Mouse (Mus musculus) embryonic facial prominence, embryonic 11.5 days (tissue): ENCODE measurements at regions not wholly inside any gene's neighbourhood (a gene's known extent, or its start where the extent isn't known, plus 50 kb on each side); places are given as distances from the start of the nearest gene placed in this dataset.
A peak's percentile ranks its signal among the peaks of the same experiment; 100 is the strongest.

ENCODE experiments used
- ATAC-seq: fragments of 200-750 bp; cut with Nextera tagmentation; replicated peaks from 2 replicates; pipeline ENCODE4 v1.8.0; 2017; ENCODE audit warnings: low read depth; ENCODE audit not compliant: insufficient number of reproducible peaks, low FRiP score, low TSS enrichment
- DNase-seq: peaks from one replicate; pipeline ENCODE4 v3.0.0-alpha.2; 2015; ENCODE audit warnings: low spot score
- H3K27ac ChIP-seq: fragments of 300-500 bp; sonication (generic); replicated peaks from 2 replicates; pipeline ENCODE4 v1.5.1; 2014; ENCODE audit warnings: mild to moderate bottlenecking, low read depth, low read length, control low read depth
- H3K27me3 ChIP-seq: fragments of 300-500 bp; sonication (generic); 2 replicates; pipeline ENCODE4 v1.6.1; 2014; ENCODE audit warnings: mild to moderate bottlenecking, low read length, moderate library complexity, mixed read lengths; ENCODE audit not compliant: control insufficient read depth, insufficient read depth
- H3K36me3 ChIP-seq: fragments of 300-500 bp; sonication (generic); replicated peaks from 2 replicates; pipeline ENCODE4 v1.6.1; 2014; ENCODE audit warnings: low read depth, mild to moderate bottlenecking, low read length, moderate library complexity, mixed read lengths; ENCODE audit not compliant: control insufficient read depth, insufficient read depth
- H3K4me1 ChIP-seq: fragments of 300-500 bp; sonication (generic); 2 replicates; pipeline ENCODE4 v1.6.1; 2014; ENCODE audit warnings: low read length, mixed read lengths; ENCODE audit not compliant: control insufficient read depth, insufficient read depth
- H3K4me2 ChIP-seq: fragments of 300-500 bp; sonication (generic); 2 replicates; pipeline ENCODE4 v1.6.1; 2014; ENCODE audit warnings: low read depth, mild to moderate bottlenecking, control low read depth, low read length, moderate library complexity
- H3K4me3 ChIP-seq: fragments of 300-500 bp; sonication (generic); 2 replicates; pipeline ENCODE4 v1.5.1; 2014; ENCODE audit warnings: low read depth, low read length, control low read depth
- H3K9ac ChIP-seq: fragments of 300-500 bp; sonication (generic); replicated peaks from 2 replicates; pipeline ENCODE4 v1.6.1; 2014; ENCODE audit warnings: mild to moderate bottlenecking, control low read depth, low read length
- H3K9me3 ChIP-seq: fragments of 300-500 bp; sonication (generic); replicated peaks from 2 replicates; pipeline ENCODE4 v1.6.1; 2016; ENCODE audit warnings: mild to moderate bottlenecking, low read length, inconsistent platforms, mixed read lengths; ENCODE audit not compliant: control insufficient read depth
- WGBS: fragments of 180-500 bp; shearing (Covaris S2); extraction: QIAGEN DNeasy Blood & Tissue Kit; methylation state at CpG from one replicate; pipeline ENCODE4 v1.1.7; 2014; 5-methylcytosine and 5-hydroxymethylcytosine counted together

DNA sequence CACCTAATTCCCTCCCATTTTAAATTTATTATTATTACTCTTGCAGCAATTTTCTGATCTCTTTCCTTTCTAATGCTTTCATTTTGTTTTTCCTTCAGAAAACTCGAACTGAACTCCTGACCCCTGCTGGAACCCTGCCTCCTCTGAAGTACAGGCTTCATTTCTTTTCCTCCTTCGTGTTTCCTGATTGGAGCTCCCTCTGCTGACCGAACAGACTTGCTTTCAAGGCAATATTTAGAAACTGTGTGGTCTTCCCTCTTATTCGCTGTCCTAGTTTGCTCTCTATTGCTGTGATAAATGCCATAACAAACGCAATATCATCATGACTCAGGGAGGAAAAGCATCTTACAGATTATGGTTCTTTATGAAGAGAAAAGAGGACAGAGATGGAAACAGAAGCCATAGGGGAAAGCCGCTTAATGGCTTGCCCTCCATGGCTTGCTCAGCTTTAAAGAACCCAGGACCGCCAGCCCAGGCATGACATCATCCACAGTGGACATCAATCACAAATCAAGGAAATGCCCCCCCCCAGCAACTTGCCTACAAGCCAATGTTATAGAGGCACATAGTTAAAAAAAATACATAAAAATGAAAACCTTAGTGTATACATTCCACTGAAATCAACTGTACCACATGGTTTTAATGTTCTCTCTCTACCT, 104.5 kb downstream of the Rbm43 start:
- H3K27ac ChIP-seq: no peak overlapping the region
- H3K9ac ChIP-seq: no peak overlapping the region
- DNase-seq (peak; percentile 85), ATAC-seq (no peak)
- no peak overlapping the region for H3K4me3 ChIP-seq
- H3K4me1 ChIP-seq: no peaks in the 10 kb centered on the region
- no peaks in the 10 kb centered on the region for H3K9me3 ChIP-seq
- H3K27me3 ChIP-seq: no peaks in the 10 kb centered on the region
- no peaks in the 10 kb centered on the region for H3K36me3 ChIP-seq
- H3K4me2 ChIP-seq: no peak overlapping the region
- WGBS: 44% methylated on average over 7 of the region's 7 CpGs

DNA sequence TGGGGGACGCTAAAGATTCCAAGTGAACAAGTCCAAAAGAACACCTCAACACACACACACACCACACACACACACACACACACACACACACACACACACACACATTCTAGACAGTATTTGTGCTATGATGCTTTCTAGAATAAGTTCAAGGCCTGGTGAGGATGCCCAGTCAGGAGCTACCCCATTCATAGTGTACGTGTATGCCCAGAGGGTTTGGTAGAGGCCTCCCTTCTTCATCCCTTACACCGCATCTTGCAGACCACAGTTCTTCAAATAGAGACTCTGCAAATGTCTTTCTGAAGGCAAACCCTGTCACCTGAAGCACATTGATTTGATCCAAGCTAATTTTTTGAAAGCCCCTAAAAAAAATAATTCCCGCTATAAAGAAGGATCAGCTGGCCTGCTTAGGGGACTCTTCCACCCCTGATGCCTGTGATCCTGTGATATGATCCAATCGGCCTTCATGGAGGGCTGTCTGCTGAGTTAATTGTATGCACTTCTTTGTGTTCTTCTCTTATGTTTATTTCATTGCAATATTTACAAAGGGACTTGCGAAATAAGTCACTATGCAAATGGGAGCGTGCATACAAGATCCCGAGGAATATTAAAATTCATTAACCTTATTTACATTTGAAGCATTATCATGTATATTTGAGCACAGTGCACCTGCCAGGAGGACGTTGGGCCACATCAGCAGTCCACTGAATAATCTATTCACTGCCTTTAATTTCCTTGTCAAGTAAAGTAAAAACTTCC, 103.8 kb downstream of the Rbm43 start:
- ATAC-seq (no peak), DNase-seq (no peak)
- Histone ChIP-seq H3K9ac (no peak overlapping the region), H3K36me3 (no peaks in the 10 kb centered on the region), H3K4me1 (no peaks in the 10 kb centered on the region), H3K4me3 (no peak overlapping the region), H3K9me3 (no peaks in the 10 kb centered on the region), H3K27ac (no peak overlapping the region), H3K27me3 (no peaks in the 10 kb centered on the region), H3K4me2 (no peak overlapping the region)
- 88% methylated on average over 9 of the region's 9 CpGs for WGBS

DNA sequence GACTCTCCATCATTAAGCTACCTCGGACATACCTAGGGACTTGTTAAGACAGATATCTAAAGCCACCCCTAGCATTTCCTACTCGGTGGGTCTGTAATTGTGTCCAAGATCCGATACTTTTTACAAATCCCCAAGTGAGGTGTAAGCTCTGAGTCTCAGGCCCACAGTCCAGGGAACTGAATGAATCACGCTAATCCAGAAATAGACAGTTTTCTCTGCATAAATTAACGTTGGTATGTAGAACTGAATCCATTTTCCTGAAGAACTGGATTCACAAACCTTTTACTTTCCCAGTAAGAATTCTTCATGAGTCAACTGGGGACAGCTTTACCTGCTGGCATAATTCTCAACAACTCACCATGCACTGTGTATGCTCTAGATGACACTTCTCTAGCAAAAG, 97.1 kb downstream of the Rbm43 start:
- 75% methylated on average over 5 of the region's 5 CpGs for WGBS
- H3K27me3 ChIP-seq: no peaks in the 10 kb centered on the region
- no peaks in the 10 kb centered on the region for H3K36me3 ChIP-seq
- H3K9ac ChIP-seq: no peak overlapping the region
- ATAC-seq: no peak
- no peaks in the 10 kb centered on the region for H3K9me3 ChIP-seq
- no peaks in the 10 kb centered on the region for H3K4me1 ChIP-seq
- no peak overlapping the region for H3K27ac ChIP-seq
- no peak overlapping the region for H3K4me3 ChIP-seq
- DNase-seq: no peak
- no peak overlapping the region for H3K4me2 ChIP-seq

DNA sequence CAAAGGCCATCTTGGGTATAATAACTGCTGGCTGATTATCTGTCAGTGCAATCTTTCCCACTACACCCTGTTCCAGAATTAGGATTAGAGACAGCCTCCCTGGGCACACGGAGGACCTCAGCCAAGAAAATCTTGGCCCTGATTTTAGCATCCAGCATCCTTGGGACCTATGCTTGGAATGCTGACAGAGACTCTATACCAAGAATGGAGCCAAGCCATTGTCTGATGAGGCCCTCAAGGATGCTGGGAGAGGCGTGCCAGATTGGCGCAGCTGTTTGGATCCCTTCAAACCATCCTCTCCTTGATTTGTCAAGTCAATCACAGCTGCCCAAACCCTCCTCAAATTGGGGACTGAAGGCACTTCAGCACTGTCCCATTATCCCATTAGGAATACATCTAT, 94.2 kb downstream of the Rbm43 start:
- no peaks in the 10 kb centered on the region for H3K27me3 ChIP-seq
- H3K36me3 ChIP-seq: no peaks in the 10 kb centered on the region
- no peaks in the 10 kb centered on the region for H3K9me3 ChIP-seq
- no peak overlapping the region for H3K9ac ChIP-seq
- 92% methylated on average over 3 of the region's 3 CpGs for WGBS
- no peak for ATAC-seq
- H3K4me3 ChIP-seq: no peak overlapping the region
- no peak for DNase-seq
- H3K4me1 ChIP-seq: no peaks in the 10 kb centered on the region
- no peak overlapping the region for H3K4me2 ChIP-seq
- H3K27ac ChIP-seq: no peak overlapping the region

DNA sequence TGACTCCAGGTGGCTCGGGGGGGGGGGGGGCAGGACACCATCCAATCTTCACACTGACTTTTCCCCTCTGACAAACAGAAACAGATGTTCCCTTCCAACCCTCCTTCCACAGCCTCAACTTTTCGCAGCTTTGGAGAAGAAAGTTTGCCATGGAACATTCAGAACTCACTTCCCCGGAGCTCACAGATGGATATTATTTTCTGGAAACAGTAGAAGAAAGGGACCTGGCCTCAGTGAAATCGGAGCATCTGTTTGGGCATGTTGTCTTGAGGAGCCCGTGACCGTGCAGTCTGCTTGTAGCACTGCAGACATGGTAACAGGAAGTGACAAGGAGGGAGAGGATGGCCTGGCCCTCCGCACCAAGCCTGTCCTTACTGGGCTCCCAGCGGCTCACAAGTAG, 90.1 kb downstream of the Rbm43 start:
- H3K9ac ChIP-seq: no peak overlapping the region
- ATAC-seq: no peak; the same call in 1 of the 2 replicates
- WGBS: 30% methylated on average over 8 of the region's 8 CpGs
- no peaks in the 10 kb centered on the region for H3K27me3 ChIP-seq
- peak overlapping the region; percentile 41; the same call in 1 of the 2 replicates for H3K27ac ChIP-seq
- DNase-seq: peak; percentile 70
- no peaks in the 10 kb centered on the region for H3K9me3 ChIP-seq
- no peak overlapping the region for H3K4me3 ChIP-seq
- no peak overlapping the region for H3K4me2 ChIP-seq
- no peaks in the 10 kb centered on the region for H3K36me3 ChIP-seq
- no peaks in the 10 kb centered on the region for H3K4me1 ChIP-seq

DNA sequence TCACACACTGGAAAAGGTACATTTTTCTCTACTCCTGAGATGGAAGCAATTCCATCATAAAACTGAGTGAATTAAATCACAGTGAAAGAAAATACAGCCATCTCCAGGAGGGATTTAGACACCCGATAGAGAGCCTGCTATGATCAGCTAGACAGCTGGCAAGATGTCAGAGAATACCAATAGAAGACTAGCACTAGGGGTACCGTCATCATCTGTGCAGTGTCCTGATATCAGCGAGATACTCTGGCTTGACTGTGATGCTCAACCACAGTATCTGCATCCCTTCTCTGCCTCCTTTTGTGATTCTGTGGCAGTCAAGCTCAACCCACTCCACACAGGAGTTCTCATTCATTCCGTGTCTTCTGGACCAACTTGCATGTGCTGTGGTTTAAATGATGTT, 87.4 kb downstream of the Rbm43 start:
- Histone ChIP-seq H3K4me3 (no peak overlapping the region), H3K4me1 (no peaks in the 10 kb centered on the region), H3K9me3 (no peaks in the 10 kb centered on the region), H3K27me3 (no peaks in the 10 kb centered on the region), H3K27ac (no peak overlapping the region; the same call in 1 of the 2 replicates), H3K36me3 (no peaks in the 10 kb centered on the region), H3K4me2 (no peak overlapping the region), H3K9ac (no peak overlapping the region)
- ATAC-seq (no peak), DNase-seq (no peak)
- WGBS: 61% methylated on average over 4 of the region's 4 CpGs

DNA sequence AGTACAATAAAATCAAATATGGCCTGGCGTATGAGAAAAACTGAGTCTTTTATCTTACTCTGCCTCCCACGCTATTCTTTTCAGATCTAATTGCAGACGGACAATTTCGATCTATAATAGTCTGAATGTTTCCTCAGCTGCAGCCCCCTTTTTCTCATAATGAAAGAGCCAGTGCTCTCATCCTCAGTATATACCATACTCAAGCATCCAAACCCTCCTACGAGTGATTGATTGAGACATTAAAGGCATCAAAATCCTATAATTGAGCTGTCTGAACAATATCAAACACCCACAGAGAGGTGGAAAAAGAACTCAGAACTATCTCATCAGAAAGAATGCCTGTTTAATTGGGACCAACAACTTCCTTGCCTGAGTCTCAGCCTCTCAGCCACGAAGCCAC, 87.0 kb downstream of the Rbm43 start:
- no peaks in the 10 kb centered on the region for H3K36me3 ChIP-seq
- H3K27me3 ChIP-seq: no peaks in the 10 kb centered on the region
- no peaks in the 10 kb centered on the region for H3K4me1 ChIP-seq
- no peak overlapping the region; the same call in 1 of the 2 replicates for H3K27ac ChIP-seq
- no peak overlapping the region for H3K9ac ChIP-seq
- H3K9me3 ChIP-seq: no peaks in the 10 kb centered on the region
- H3K4me2 ChIP-seq: no peak overlapping the region
- ATAC-seq (no peak), DNase-seq (no peak)
- WGBS: 51% methylated on average over 6 of the region's 6 CpGs
- H3K4me3 ChIP-seq: no peak overlapping the region

DNA sequence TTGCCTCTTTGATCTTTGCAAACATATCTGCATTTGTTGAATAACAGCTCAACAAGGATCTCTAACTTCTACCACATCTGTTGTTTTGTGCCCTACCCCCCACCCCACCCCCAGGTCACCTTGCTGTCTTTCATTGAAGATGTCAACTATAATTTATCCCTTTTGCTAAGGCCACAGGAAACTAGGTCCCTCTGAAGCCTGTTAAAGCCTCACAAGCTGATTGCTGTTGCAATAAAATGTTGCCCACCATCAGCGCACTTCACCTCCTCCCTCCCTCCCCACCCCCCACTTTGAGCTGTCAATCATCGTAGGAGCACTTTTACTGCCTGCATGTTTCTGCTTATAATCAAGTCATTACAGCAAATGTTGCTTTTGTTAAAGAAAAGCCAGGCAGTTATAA, 86.5 kb downstream of the Rbm43 start:
- no peaks in the 10 kb centered on the region for H3K9me3 ChIP-seq
- 36% methylated on average over 2 of the region's 2 CpGs for WGBS

More for the DNA sequence above, 86.5 kb downstream of the Rbm43 start:
- H3K9ac ChIP-seq: no peak overlapping the region
- peak; percentile 74 for DNase-seq
- no peak for ATAC-seq
- no peak overlapping the region for H3K27ac ChIP-seq
- H3K4me3 ChIP-seq: no peak overlapping the region
- no peaks in the 10 kb centered on the region for H3K36me3 ChIP-seq
- no peaks in the 10 kb centered on the region for H3K4me1 ChIP-seq
- no peak overlapping the region for H3K4me2 ChIP-seq
- H3K27me3 ChIP-seq: no peaks in the 10 kb centered on the region
